ENCODE assay signal across 8 mouse cellular contexts in the genomic region with DNA sequence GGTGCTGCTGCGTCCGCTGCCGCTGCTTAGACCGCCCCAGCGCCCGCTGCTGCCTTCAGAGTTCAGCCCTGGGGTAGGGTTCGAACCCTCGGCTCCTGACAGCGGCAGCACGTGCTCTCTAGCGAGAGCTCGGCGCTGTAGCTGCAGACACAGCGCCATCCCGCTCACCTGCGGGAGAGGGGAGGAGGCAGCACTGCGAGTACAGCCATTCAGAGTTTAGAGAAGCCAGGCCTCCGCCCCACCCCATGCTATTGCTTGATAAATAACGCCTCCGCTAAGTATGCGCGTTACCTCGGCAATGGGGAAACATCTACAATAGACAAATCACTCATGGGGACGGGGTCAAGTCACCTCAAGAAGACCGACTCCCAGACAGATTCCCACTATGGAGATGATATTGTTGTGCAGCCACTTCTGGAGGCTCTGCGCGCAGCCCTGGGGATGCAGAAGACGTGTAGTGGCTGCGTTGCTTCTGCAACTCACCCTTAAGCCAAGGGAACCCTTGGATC. TPM values are rescaled to one million over a fixed set of nuclear protein-coding genes. Genes with fewer than 3 reads are reported as not detected.
DNase-seq lines count a peak whose midpoint lies in the region; ATAC-seq lines count a peak whose summit lies in the region.

No protein-coding gene starts in this region.

- H3K9me3 ChIP-seq in heart, embryonic 14.5 days (ENCODE audit: control insufficient read depth, low read length), result no peaks in the 10 kb centered on the region
- H3K9me3 ChIP-seq in hindbrain, embryonic 15.5 days, result no peaks in the 10 kb centered on the region
- no peaks in the 10 kb centered on the region for H3K9me3 ChIP-seq in midbrain, embryonic 11.5 days (ENCODE audit: control insufficient read depth, low read length)

- peaks cover 28 to 34% of the 10 kb centered on the region in 2 experiments for H3K4me1 ChIP-seq in heart, embryonic 14.5 days (ENCODE audit: control insufficient read depth in 2 of 2, insufficient read depth in 2 of 2, low read length in 2 of 2)
- peaks cover 14% of the 10 kb centered on the region for H3K4me1 ChIP-seq in brown adipose tissue, adult 24 weeks (ENCODE audit: control insufficient read depth, insufficient read depth, insufficient read length, low read length)
- H3K4me1 ChIP-seq in hindbrain, embryonic 15.5 days (replicated peaks), result peaks cover 21% of the 10 kb centered on the region
- peaks cover 29% of the 10 kb centered on the region for H3K4me1 ChIP-seq in midbrain, embryonic 11.5 days (ENCODE audit: control insufficient read depth, insufficient read depth, low read length)

- intact Hi-C loops in heart, postnatal 10 days (cut with DNase I), result no loop called here

- 8% methylated on average over 29 of the region's 29 CpGs for WGBS in heart, embryonic 14.5 days
- 11% methylated on average over 29 of the region's 29 CpGs for WGBS in hindbrain, embryonic 15.5 days
- 7% methylated on average over 29 of the region's 29 CpGs for WGBS in midbrain, embryonic 11.5 days

- peak overlapping the region in 1 of 2 experiments; percentile 27; a peak in 1 of 4 replicates for H3K4me3 ChIP-seq in heart, embryonic 14.5 days (ENCODE audit: control insufficient read depth in 1 of 2, insufficient read depth in 1 of 2, low read depth in 1 of 2, low read length in 2 of 2)
- peak overlapping the region; percentile 36; the same call in 1 of the 2 replicates for H3K4me3 ChIP-seq in brown adipose tissue, adult 24 weeks (ENCODE audit: insufficient read depth, low read depth, low read length)
- no peak overlapping the region for H3K4me3 ChIP-seq in hindbrain, embryonic 15.5 days
- no peak overlapping the region for H3K4me3 ChIP-seq in midbrain, embryonic 11.5 days (ENCODE audit: low read depth, low read length)

- DNase-seq in heart, postnatal 10 days, result no peak
- peak; percentile 92 for DNase-seq in midbrain, embryonic 11.5 days (ENCODE audit: low spot score, missing footprints)
- no peak for DNase-seq in urinary bladder, postnatal 4 days (ENCODE audit: low spot score in 2 of 2)
- DNase-seq in ovary, postnatal 14 days (ENCODE audit: low spot score), result no peak
- no peak for DNase-seq in testis, postnatal 10 days (ENCODE audit: low spot score)

- H3K27me3 ChIP-seq in heart, embryonic 14.5 days (ENCODE audit: control insufficient read depth, insufficient read depth, low read length), result peaks cover 11% of the 10 kb centered on the region; the same call in 1 of the 2 replicates
- H3K27me3 ChIP-seq in hindbrain, embryonic 15.5 days, result peaks cover 27% of the 10 kb centered on the region
- peaks cover 14% of the 10 kb centered on the region for H3K27me3 ChIP-seq in midbrain, embryonic 11.5 days (ENCODE audit: control insufficient read depth, insufficient read depth, low read length)

- H3K4me2 ChIP-seq in heart, embryonic 14.5 days (ENCODE audit: low read length), result peak overlapping the region; percentile 65
- peak overlapping the region; percentile 39 for H3K4me2 ChIP-seq in hindbrain, embryonic 15.5 days
- H3K4me2 ChIP-seq in midbrain, embryonic 11.5 days, result peak overlapping the region; percentile 25

- ATAC-seq in heart, embryonic 14.5 days (ENCODE audit: insufficient number of reproducible peaks, insufficient read depth, low FRiP score, low read depth), result no peak
- ATAC-seq in hindbrain, embryonic 15.5 days (ENCODE audit: low FRiP score, low read depth), result no peak
- ATAC-seq in midbrain, embryonic 11.5 days (ENCODE audit: low FRiP score), result peak; percentile 23

- peak overlapping the region; percentile 42 to 57 for H3K27ac ChIP-seq in heart, embryonic 14.5 days (replicated peaks in 1 of 2; ENCODE audit: control insufficient read depth in 1 of 2, insufficient read depth in 1 of 2, low read depth in 2 of 2, low read length in 2 of 2)
- no peak overlapping the region for H3K27ac ChIP-seq in brown adipose tissue, adult 24 weeks (replicated peaks; ENCODE audit: low read depth, low read length)
- H3K27ac ChIP-seq in hindbrain, embryonic 15.5 days (replicated peaks), result no peak overlapping the region
- peak overlapping the region; percentile 8; the same call in 1 of the 2 replicates for H3K27ac ChIP-seq in midbrain, embryonic 11.5 days (ENCODE audit: low read depth, low read length)

- H3K36me3 ChIP-seq in heart, embryonic 14.5 days (ENCODE audit: control insufficient read depth, insufficient read depth, low read length), result peaks cover 37% of the 10 kb centered on the region
- H3K36me3 ChIP-seq in hindbrain, embryonic 15.5 days, result no peaks in the 10 kb centered on the region
- peaks cover 27% of the 10 kb centered on the region for H3K36me3 ChIP-seq in midbrain, embryonic 11.5 days (ENCODE audit: control insufficient read depth, insufficient read depth, low read length)

- peak overlapping the region; percentile 3; the same call in 1 of the 2 replicates for H3K9ac ChIP-seq in heart, embryonic 14.5 days (ENCODE audit: low read length)
- no peak overlapping the region for H3K9ac ChIP-seq in hindbrain, embryonic 15.5 days
- H3K9ac ChIP-seq in midbrain, embryonic 11.5 days (ENCODE audit: low read length), result peak overlapping the region; percentile 51

RNA-seq across cellular contexts. Expression of gene Cd37, which starts 4.5 kb away (rescaled TPM):
- 1.7 and 1.9 TPM in 2 replicates for polyA plus RNA-seq in heart, embryonic 14.5 days (2014; fragmentation: Nextera tagmentation; extraction: Ambion mirVana)
- total RNA-seq in heart, postnatal 10 days (2021), result 1 to 10 TPM; 3.0 to 4.0 TPM
- polyA plus RNA-seq in brown adipose tissue, adult 24 weeks (2012; ENCODE audit: insufficient read depth, insufficient read length, missing spikeins), result 4.1 and 4.5 TPM in 2 replicates
- polyA plus RNA-seq in hindbrain, embryonic 15.5 days (2015; fragmentation: Nextera tagmentation; extraction: Ambion mirVana), result 1.4 and 1.7 TPM in 2 replicates
- polyA plus RNA-seq in midbrain, embryonic 11.5 days (2014; fragmentation: Nextera tagmentation; extraction: Ambion mirVana), result 0.81 and 0.97 TPM in 2 replicates

RNA-seq across cellular contexts. Expression of gene Slc6a16, which starts 6.5 kb away (rescaled TPM):
- 0.38 TPM in 1 of 2 replicates, not detected in the other for polyA plus RNA-seq in heart, embryonic 14.5 days (2014; fragmentation: Nextera tagmentation; extraction: Ambion mirVana)
- not detected for total RNA-seq in heart, postnatal 10 days (2021)
- polyA plus RNA-seq in brown adipose tissue, adult 24 weeks (2012; ENCODE audit: insufficient read depth, insufficient read length, missing spikeins), result not detected in 2 replicates
- polyA plus RNA-seq in hindbrain, embryonic 15.5 days (2015; fragmentation: Nextera tagmentation; extraction: Ambion mirVana), result 0.62 and 1.3 TPM in 2 replicates
- polyA plus RNA-seq in midbrain, embryonic 11.5 days (2014; fragmentation: Nextera tagmentation; extraction: Ambion mirVana), result not detected in 2 replicates

RNA-seq across cellular contexts. Expression of gene Tead2, which starts 18.8 kb away (rescaled TPM):
- 106 and 111 TPM in 2 replicates for polyA plus RNA-seq in heart, embryonic 14.5 days (2014; fragmentation: Nextera tagmentation; extraction: Ambion mirVana)
- total RNA-seq in heart, postnatal 10 days (2021), result 10 to 100 TPM; 27.5 to 32.3 TPM
- 3.2 and 4.9 TPM in 2 replicates for polyA plus RNA-seq in brown adipose tissue, adult 24 weeks (2012; ENCODE audit: insufficient read depth, insufficient read length, missing spikeins)
- polyA plus RNA-seq in hindbrain, embryonic 15.5 days (2015; fragmentation: Nextera tagmentation; extraction: Ambion mirVana), result 54.2 and 69.9 TPM in 2 replicates
- polyA plus RNA-seq in midbrain, embryonic 11.5 days (2014; fragmentation: Nextera tagmentation; extraction: Ambion mirVana), result 241 and 253 TPM in 2 replicates

RNA-seq across cellular contexts. Expression of gene Dkkl1, which starts 22.4 kb away (rescaled TPM):
- 0.65 and 1.7 TPM in 2 replicates for polyA plus RNA-seq in heart, embryonic 14.5 days (2014; fragmentation: Nextera tagmentation; extraction: Ambion mirVana)
- not detected for total RNA-seq in heart, postnatal 10 days (2021)
- polyA plus RNA-seq in brown adipose tissue, adult 24 weeks (2012; ENCODE audit: insufficient read depth, insufficient read length, missing spikeins), result not detected in 2 replicates
- 10.8 and 11.9 TPM in 2 replicates for polyA plus RNA-seq in hindbrain, embryonic 15.5 days (2015; fragmentation: Nextera tagmentation; extraction: Ambion mirVana)
- 0.81 and 1.2 TPM in 2 replicates for polyA plus RNA-seq in midbrain, embryonic 11.5 days (2014; fragmentation: Nextera tagmentation; extraction: Ambion mirVana)

RNA-seq across cellular contexts. Expression of gene Ccdc155, which starts 29.7 kb away (rescaled TPM):
- 0.32 and 0.54 TPM in 2 replicates for polyA plus RNA-seq in heart, embryonic 14.5 days (2014; fragmentation: Nextera tagmentation; extraction: Ambion mirVana)
- not detected for total RNA-seq in heart, postnatal 10 days (2021)
- polyA plus RNA-seq in brown adipose tissue, adult 24 weeks (2012; ENCODE audit: insufficient read depth, insufficient read length, missing spikeins), result not detected in 2 replicates
- 0.57 and 0.77 TPM in 2 replicates for polyA plus RNA-seq in hindbrain, embryonic 15.5 days (2015; fragmentation: Nextera tagmentation; extraction: Ambion mirVana)
- 0.52 and 0.86 TPM in 2 replicates for polyA plus RNA-seq in midbrain, embryonic 11.5 days (2014; fragmentation: Nextera tagmentation; extraction: Ambion mirVana)

Comparison
In these comparisons a context has a peak if more than half of its experiments do, and no peak if none do; other contexts are left out.
1. H3K27ac ChIP-seq: peak in heart, embryonic 14.5 days (2 of 2) and midbrain, embryonic 11.5 days (single experiment); none in brown adipose tissue, adult 24 weeks (single experiment) and hindbrain, embryonic 15.5 days (single experiment).
2. Peak in every context shown above with its lines, with median percentiles within 50 percentile points of each other: H3K4me2 ChIP-seq.